Mouse (Mus musculus): ENCODE results near the gene Dclk1. TPM values are rescaled to one million over a fixed set of nuclear protein-coding genes. Genes with fewer than 3 reads are reported as not detected.

Gene Dclk1
- polyA plus RNA-seq, 1 experiment, result 3.4 TPM

DNA sequence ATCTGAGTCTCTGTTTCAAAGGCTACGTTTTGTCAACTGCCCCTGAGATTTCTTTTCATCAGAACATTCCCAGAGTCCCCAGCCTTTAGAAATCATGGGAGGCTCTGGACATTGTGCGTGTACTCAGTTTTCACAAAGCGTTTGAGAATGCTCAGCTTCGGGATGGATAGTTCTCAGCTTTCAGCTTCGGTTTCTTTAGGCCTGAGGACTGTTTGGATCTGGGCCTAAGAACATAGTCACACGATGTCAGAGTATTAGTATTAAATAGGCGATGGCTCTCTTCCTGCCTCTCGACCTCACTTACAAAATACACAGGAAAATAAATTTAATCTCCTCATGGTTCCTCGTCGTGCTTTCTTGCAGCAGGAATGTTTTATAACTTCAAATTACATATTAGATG lies 327.4 kb downstream of the Dclk1 start:
- TF ChIP-seq POLR2A (IDR thresholded peaks at IDR 0.05; ENCODE audit: control insufficient read depth, low read depth, low read length), result no peak
- TF ChIP-seq CTCF (IDR thresholded peaks at IDR 0.05; ENCODE audit: control insufficient read depth, insufficient read depth, insufficient replicate concordance, low read depth, low read length), result no peak

GRCm38 (mm10) chr3:55571034-55571433 lies 328.9 kb downstream of the Dclk1 start:
- H3K4me1 ChIP-seq (ENCODE audit: control insufficient read depth, insufficient read depth, low read length), result no peaks in the 10 kb centered on the region
- no peak overlapping the region for H3K4me3 ChIP-seq (ENCODE audit: control insufficient read depth, low read depth, low read length)
- no peak overlapping the region for H3K27ac ChIP-seq (ENCODE audit: control insufficient read depth, insufficient read depth, low read depth, low read length)
- H3K27me3 ChIP-seq (ENCODE audit: control insufficient read depth, insufficient read depth, low read length), result no peaks in the 10 kb centered on the region
- no peak for TF ChIP-seq POLR2A (IDR thresholded peaks at IDR 0.05; ENCODE audit: control insufficient read depth, low read depth, low read length)
- H3K36me3 ChIP-seq (ENCODE audit: control insufficient read depth, insufficient read depth, low read length), result no peaks in the 10 kb centered on the region

More for the DNA sequence above, 327.4 kb downstream of the Dclk1 start:
- Histone ChIP-seq H3K27me3 (ENCODE audit: control insufficient read depth, insufficient read depth, low read length) (no peaks in the 10 kb centered on the region), H3K36me3 (ENCODE audit: control insufficient read depth, insufficient read depth, low read length) (no peaks in the 10 kb centered on the region), H3K4me3 (ENCODE audit: control insufficient read depth, low read depth, low read length) (no peak overlapping the region), H3K4me1 (ENCODE audit: control insufficient read depth, insufficient read depth, low read length) (no peaks in the 10 kb centered on the region), H3K27ac (ENCODE audit: control insufficient read depth, insufficient read depth, low read depth, low read length) (no peak overlapping the region)

- no peaks in the 10 kb centered on the region for H3K36me3 ChIP-seq (ENCODE audit: control insufficient read depth, insufficient read depth, low read length)
- H3K27ac ChIP-seq (ENCODE audit: control insufficient read depth, insufficient read depth, low read depth, low read length), result no peak overlapping the region
- no peaks in the 10 kb centered on the region for H3K4me1 ChIP-seq (ENCODE audit: control insufficient read depth, insufficient read depth, low read length)
- TF ChIP-seq POLR2A (IDR thresholded peaks at IDR 0.05; ENCODE audit: control insufficient read depth, low read depth, low read length) (no peak), CTCF (IDR thresholded peaks at IDR 0.05; ENCODE audit: control insufficient read depth, insufficient read depth, insufficient replicate concordance, low read depth, low read length) (no peak)
- no peak overlapping the region for H3K4me3 ChIP-seq (ENCODE audit: control insufficient read depth, low read depth, low read length)
- no peaks in the 10 kb centered on the region for H3K27me3 ChIP-seq (ENCODE audit: control insufficient read depth, insufficient read depth, low read length)
These were observed 329.6 kb downstream of the Dclk1 start for GRCm38 (mm10) chr3:55571552-55572296.

DNA sequence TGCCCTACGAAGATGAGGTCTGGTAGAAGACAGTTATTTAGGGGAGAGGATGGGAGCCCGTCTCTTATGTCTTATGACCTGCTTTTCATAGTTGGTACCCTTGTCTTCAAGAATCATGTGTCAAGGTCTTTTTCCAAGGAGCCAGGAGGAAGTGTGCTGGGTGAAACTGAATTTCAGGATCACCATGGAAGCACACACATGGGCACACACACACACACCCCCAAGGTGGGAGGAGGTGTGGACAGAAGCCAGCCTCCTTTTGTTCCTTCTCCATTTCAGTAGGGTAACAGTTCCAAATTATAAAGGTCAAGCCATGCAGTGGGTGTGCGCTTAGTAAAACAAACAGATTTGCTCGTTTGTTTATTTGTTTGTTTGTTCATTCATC lies 330.1 kb downstream of the Dclk1 start:
- TF ChIP-seq CTCF (IDR thresholded peaks at IDR 0.05; ENCODE audit: control insufficient read depth, insufficient read depth, insufficient replicate concordance, low read depth, low read length) (no peak), POLR2A (IDR thresholded peaks at IDR 0.05; ENCODE audit: control insufficient read depth, low read depth, low read length) (no peak)
- Histone ChIP-seq H3K4me3 (ENCODE audit: control insufficient read depth, low read depth, low read length) (no peak overlapping the region), H3K36me3 (ENCODE audit: control insufficient read depth, insufficient read depth, low read length) (no peaks in the 10 kb centered on the region), H3K4me1 (ENCODE audit: control insufficient read depth, insufficient read depth, low read length) (no peaks in the 10 kb centered on the region), H3K27me3 (ENCODE audit: control insufficient read depth, insufficient read depth, low read length) (no peaks in the 10 kb centered on the region), H3K27ac (ENCODE audit: control insufficient read depth, insufficient read depth, low read depth, low read length) (no peak overlapping the region)

GRCm38 (mm10) chr3:55574003-55574402 lies 331.8 kb downstream of the Dclk1 start:
- TF ChIP-seq CTCF (IDR thresholded peaks at IDR 0.05; ENCODE audit: control insufficient read depth, insufficient read depth, insufficient replicate concordance, low read depth, low read length), result no peak
- no peak for TF ChIP-seq POLR2A (IDR thresholded peaks at IDR 0.05; ENCODE audit: control insufficient read depth, low read depth, low read length)
- H3K27me3 ChIP-seq (ENCODE audit: control insufficient read depth, insufficient read depth, low read length), result no peaks in the 10 kb centered on the region
- no peaks in the 10 kb centered on the region for H3K4me1 ChIP-seq (ENCODE audit: control insufficient read depth, insufficient read depth, low read length)
- no peak overlapping the region for H3K4me3 ChIP-seq (ENCODE audit: control insufficient read depth, low read depth, low read length)
- H3K36me3 ChIP-seq (ENCODE audit: control insufficient read depth, insufficient read depth, low read length), result no peaks in the 10 kb centered on the region
- H3K27ac ChIP-seq (ENCODE audit: control insufficient read depth, insufficient read depth, low read depth, low read length), result no peak overlapping the region

GRCm38 (mm10) chr3:55587434-55587971 lies 345.3 kb downstream of the Dclk1 start:
- Histone ChIP-seq H3K36me3 (ENCODE audit: control insufficient read depth, insufficient read depth, low read length) (no peaks in the 10 kb centered on the region), H3K4me1 (ENCODE audit: control insufficient read depth, insufficient read depth, low read length) (peaks cover 2% of the 10 kb centered on the region), H3K4me3 (ENCODE audit: control insufficient read depth, low read depth, low read length) (no peak overlapping the region), H3K27me3 (ENCODE audit: control insufficient read depth, insufficient read depth, low read length) (no peaks in the 10 kb centered on the region), H3K27ac (ENCODE audit: control insufficient read depth, insufficient read depth, low read depth, low read length) (no peak overlapping the region)
- no peak for TF ChIP-seq POLR2A (IDR thresholded peaks at IDR 0.05; ENCODE audit: control insufficient read depth, low read depth, low read length)

DNA sequence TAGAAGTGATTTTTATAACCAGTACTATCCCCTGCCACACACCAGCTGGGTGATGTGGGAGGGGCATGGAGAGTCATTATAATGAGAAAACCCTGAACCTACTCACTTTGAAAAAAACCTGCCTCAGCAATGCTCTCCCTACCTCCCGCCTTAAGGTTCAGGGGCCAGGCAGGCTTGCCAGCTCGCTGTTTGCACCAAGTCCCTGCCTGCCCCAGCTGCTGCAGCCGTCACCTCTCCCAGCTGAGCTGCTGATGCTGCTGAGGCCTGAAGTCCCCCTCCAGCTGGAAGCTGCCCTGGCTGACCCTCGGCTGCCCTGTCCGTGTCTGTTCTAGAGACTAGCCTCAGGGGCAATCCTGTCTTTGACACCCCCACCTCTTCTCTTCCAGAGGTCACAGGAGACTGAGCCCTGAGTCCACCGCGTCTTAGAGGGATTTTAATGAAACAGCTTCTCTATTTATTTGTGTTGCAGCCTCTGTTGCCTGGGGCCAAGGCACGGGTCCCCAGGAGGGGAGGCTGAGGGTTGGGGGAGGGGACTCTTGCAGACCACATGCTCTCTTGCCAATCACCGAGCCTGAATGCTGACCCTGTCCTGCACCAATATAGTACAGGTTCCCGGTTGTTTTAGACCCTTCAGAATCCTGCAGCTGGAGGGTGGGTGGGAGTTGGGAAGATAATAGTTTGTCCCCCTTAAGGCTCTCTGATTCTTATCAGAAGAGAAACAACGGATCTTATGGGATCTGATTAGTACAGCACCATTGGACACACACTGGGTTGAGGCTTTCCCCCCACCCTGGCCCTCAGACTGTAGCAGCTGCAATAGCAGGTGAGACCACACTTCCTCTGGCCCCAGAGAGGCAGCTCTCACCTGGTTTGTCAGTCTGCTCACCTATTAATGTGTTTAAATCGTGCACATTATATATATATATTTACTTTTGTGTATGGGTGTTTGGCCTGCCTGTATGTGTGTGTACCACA lies 346.1 kb downstream of the Dclk1 start:
- no peak for TF ChIP-seq POLR2A (IDR thresholded peaks at IDR 0.05; ENCODE audit: control insufficient read depth, low read depth, low read length)
- no peak for TF ChIP-seq CTCF (IDR thresholded peaks at IDR 0.05; ENCODE audit: control insufficient read depth, insufficient read depth, insufficient replicate concordance, low read depth, low read length)
- Histone ChIP-seq H3K27ac (ENCODE audit: control insufficient read depth, insufficient read depth, low read depth, low read length) (no peak overlapping the region), H3K27me3 (ENCODE audit: control insufficient read depth, insufficient read depth, low read length) (no peaks in the 10 kb centered on the region), H3K36me3 (ENCODE audit: control insufficient read depth, insufficient read depth, low read length) (no peaks in the 10 kb centered on the region), H3K4me1 (ENCODE audit: control insufficient read depth, insufficient read depth, low read length) (peaks cover 2% of the 10 kb centered on the region), H3K4me3 (ENCODE audit: control insufficient read depth, low read depth, low read length) (no peak overlapping the region)

Other genes starting within 250 kb of the Dclk1 start
- gene Ccna1, start 186.9 kb upstream of the Dclk1 start, polyA plus RNA-seq (2012; rRNA removed), result 144 and 152 TPM in 2 replicates
- gene Spg20, start 130.3 kb upstream of the Dclk1 start, polyA plus RNA-seq (2012; rRNA removed), result 11.1 and 12.9 TPM in 2 replicates
- gene Ccdc169, start 105.0 kb upstream of the Dclk1 start, polyA plus RNA-seq (2012; rRNA removed), result 113 and 137 TPM in 2 replicates
- gene Sohlh2, start 60.3 kb upstream of the Dclk1 start, polyA plus RNA-seq (2012; rRNA removed), result 9.5 and 10.2 TPM in 2 replicates
- not detected in 2 replicates for gene Gm21954, start 229.8 kb downstream of the Dclk1 start, polyA plus RNA-seq (2012; rRNA removed)